Mouse (Mus musculus) liver, embryonic 14.5 days (tissue): Measurements from ENCODE around the gene Wdr34. TPM values are rescaled to one million over a fixed set of nuclear protein-coding genes. Genes with fewer than 3 reads are reported as not detected.
A peak's percentile ranks its signal among the peaks of the same experiment; 100 is the strongest.

Experiments
- ATAC-seq: fragments of 200-750 bp; cut with Nextera tagmentation; 2 replicates; pipeline ENCODE4 v1.8.0; 2017; ENCODE audit warnings: moderate number of reproducible peaks, mild to moderate bottlenecking, moderate library complexity; ENCODE audit not compliant: insufficient read depth
- DNase-seq, 3 experiments: peaks; one replicate each; pipeline ENCODE4 v3.0.0-alpha.2; 2012 to 2013; ENCODE audit warnings: low read depth in 3 of 3, low spot score in 3 of 3
- H3K27ac ChIP-seq: fragments of 300-500 bp; sonication (generic); 2 replicates; pipeline ENCODE4 v1.5.1; 2014; ENCODE audit warnings: moderate library complexity, mild to moderate bottlenecking, control low read depth, inconsistent platforms
- H3K27me3 ChIP-seq: fragments of 300-500 bp; sonication (generic); 2 replicates; pipeline ENCODE4 v1.6.1; 2014; ENCODE audit warnings: mild to moderate bottlenecking, low read length, moderate library complexity; ENCODE audit not compliant: control insufficient read depth, insufficient read depth
- H3K36me3 ChIP-seq: fragments of 300-500 bp; sonication (generic); replicated peaks from 2 replicates; pipeline ENCODE4 v1.6.1; 2014; ENCODE audit warnings: low read depth; ENCODE audit not compliant: control insufficient read depth, insufficient read depth
- H3K4me1 ChIP-seq, 2 experiments: fragments of 200-500 bp in 1 of 2; fragments of 300-500 bp in 1 of 2; sonication (generic) in 1 of 2; replicated peaks; 2 replicates each; pipeline ENCODE4 v1.6.1; 2012 to 2014; ENCODE audit warnings: antibody characterized with exemption in 1 of 2, inconsistent platforms in 1 of 2, low read length in 1 of 2; ENCODE audit not compliant: control insufficient read depth in 2 of 2, insufficient read depth in 2 of 2
- H3K4me2 ChIP-seq: fragments of 300-500 bp; sonication (generic); 2 replicates; pipeline ENCODE4 v1.6.1; 2014; ENCODE audit warnings: low read depth, mild to moderate bottlenecking, control low read depth, moderate library complexity
- H3K4me3 ChIP-seq, 2 experiments: fragments of 200-500 bp in 1 of 2; fragments of 300-500 bp in 1 of 2; sonication (generic) in 1 of 2; 2 replicates each; pipeline ENCODE4 v1.5.1; 2012 to 2014; ENCODE audit warnings: low read depth in 2 of 2, low read length in 2 of 2, mild to moderate bottlenecking in 2 of 2, control low read depth in 1 of 2, inconsistent platforms in 1 of 2, moderate library complexity in 1 of 2; ENCODE audit not compliant: insufficient read depth in 1 of 2
- H3K9ac ChIP-seq: fragments of 300-500 bp; sonication (generic); replicated peaks from 2 replicates; pipeline ENCODE4 v1.6.1; 2014; ENCODE audit warnings: mild to moderate bottlenecking, control low read depth, moderate library complexity
- H3K9me3 ChIP-seq: fragments of 300-500 bp; sonication (generic); 2 replicates; pipeline ENCODE4 v1.6.1; 2016; ENCODE audit warnings: low read length, mixed read lengths; ENCODE audit not compliant: control insufficient read depth
- CTCF ChIP-seq: IDR thresholded peaks from 2 replicates; pipeline ENCODE4 v1.5.1; 2016; ENCODE audit warnings: antibody characterized with exemption, low read depth, control low read depth
- EP300 ChIP-seq: IDR thresholded peaks from 2 replicates; pipeline ENCODE4 v1.6.1; 2016; ENCODE audit warnings: antibody characterized with exemption, low read depth
- WGBS: fragments of 180-500 bp; shearing (Covaris S2); extraction: QIAGEN DNeasy Blood & Tissue Kit; methylation state at CpG from one replicate; pipeline ENCODE4 v1.1.7; 2014; ENCODE audit not compliant: insufficient replicate concordance; 5-methylcytosine and 5-hydroxymethylcytosine counted together
- polyA plus RNA-seq, 2 experiments: library from polyadenylated mRNA; depleted of rRNA in 1 of 2; stranded (reverse) in 1 of 2; unstranded in 1 of 2; fragments of >200 nt; fragmentation: Nextera tagmentation in 1 of 2; extraction: Ambion mirVana in 1 of 2; gene quantifications; 2 replicates each; pipeline versions ENCODE4 v1.2.1 to v1.2.3; 2012 to 2014

Wdr34 gene
- polyA plus RNA-seq, 2 experiments: 5.6 to 6.8 TPM

GRCm38 (mm10) chr2:30048101-30048501, 580 bp downstream of the Wdr34 start:
- 30% methylated on average over 11 of the region's 11 CpGs for WGBS
- H3K4me1 ChIP-seq: peaks cover 11 to 16% of the 10 kb centered on the region in 2 experiments
- peak overlapping the region; percentile 58 for H3K27ac ChIP-seq
- ATAC-seq (no peak), DNase-seq (no peak)
- no peaks in the 10 kb centered on the region for H3K9me3 ChIP-seq
- no peak for TF ChIP-seq EP300
- TF ChIP-seq CTCF: no peak
- peak overlapping the region; percentile 64 to 70 for H3K4me3 ChIP-seq
- peak overlapping the region; percentile 74 for H3K4me2 ChIP-seq
- no peaks in the 10 kb centered on the region for H3K27me3 ChIP-seq
- no peaks in the 10 kb centered on the region for H3K36me3 ChIP-seq
- H3K9ac ChIP-seq: peak overlapping the region; percentile 50

- TF ChIP-seq CTCF (no peak), EP300 (no peak)
- Histone ChIP-seq H3K4me3 (no peak overlapping the region), H3K27me3 (no peaks in the 10 kb centered on the region), H3K27ac (no peak overlapping the region), H3K4me2 (no peak overlapping the region), H3K36me3 (no peaks in the 10 kb centered on the region), H3K9me3 (no peaks in the 10 kb centered on the region), H3K9ac (no peak overlapping the region), H3K4me1 (peaks cover 11 to 18% of the 10 kb centered on the region in 2 experiments)
- 80% methylated on average over 6 of the region's 6 CpGs for WGBS
- ATAC-seq (no peak), DNase-seq (no peak)
These were observed 1.6 kb downstream of the Wdr34 start for GRCm38 (mm10) chr2:30047127-30047526.

DNA sequence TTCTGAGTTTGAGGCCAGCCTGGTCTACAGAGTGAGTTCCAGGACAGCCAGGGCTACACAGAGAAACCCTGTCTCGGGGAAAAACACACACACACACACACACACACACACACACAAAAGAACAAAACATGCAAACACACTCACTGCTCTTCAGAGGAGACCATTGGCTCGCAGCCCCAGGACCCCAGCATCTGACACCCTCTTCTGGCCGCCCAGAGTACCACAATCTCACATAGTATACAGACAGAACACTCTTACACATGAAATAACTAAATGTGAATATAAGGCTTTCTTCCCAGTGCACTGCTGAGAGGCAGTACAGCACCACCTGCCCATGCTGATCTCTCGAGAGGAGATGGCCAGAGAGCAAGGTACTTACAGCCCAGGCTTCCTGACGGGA, 4.1 kb downstream of the Wdr34 start:
- H3K9me3 ChIP-seq: no peaks in the 10 kb centered on the region
- H3K27ac ChIP-seq: no peak overlapping the region
- WGBS: 61% methylated on average over 5 of the region's 5 CpGs
- H3K4me1 ChIP-seq: peaks cover 6 to 11% of the 10 kb centered on the region in 2 experiments
- no peak overlapping the region for H3K4me3 ChIP-seq
- ATAC-seq: no peak
- no peak for DNase-seq
- H3K36me3 ChIP-seq: no peaks in the 10 kb centered on the region
- H3K9ac ChIP-seq: no peak overlapping the region
- H3K27me3 ChIP-seq: no peaks in the 10 kb centered on the region
- no peak overlapping the region for H3K4me2 ChIP-seq
- 0 out of 2 replicates have a peak, but pooled peaks have one; percentile 14 for TF ChIP-seq CTCF
- TF ChIP-seq EP300: no peak

DNA sequence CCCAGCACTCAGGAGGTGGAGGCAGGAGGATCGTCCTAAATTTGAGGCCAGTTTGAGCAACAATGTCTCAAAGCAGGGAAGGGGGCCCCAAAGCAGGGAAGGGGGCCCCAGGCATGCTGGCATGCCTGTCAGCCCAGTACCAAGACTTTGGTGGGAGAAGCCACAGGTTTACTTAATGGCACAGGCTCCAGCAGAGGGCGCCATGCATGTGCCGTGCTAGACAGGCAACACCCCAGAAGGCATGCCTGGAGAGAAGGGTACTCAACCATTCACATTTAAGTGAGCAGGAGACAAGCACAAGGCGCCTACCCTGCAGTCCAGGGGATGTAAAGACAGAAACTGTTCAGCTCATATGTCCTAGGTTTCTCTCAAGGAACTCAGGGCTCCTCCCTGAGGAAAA, 6.2 kb downstream of the Wdr34 start:
- Histone ChIP-seq H3K4me2 (no peak overlapping the region), H3K36me3 (no peaks in the 10 kb centered on the region), H3K9me3 (no peaks in the 10 kb centered on the region), H3K27me3 (no peaks in the 10 kb centered on the region), H3K4me1 (peaks cover 0 to 3% of the 10 kb centered on the region in 2 experiments; a peak in 1 of 4 replicates), H3K4me3 (no peak overlapping the region), H3K9ac (no peak overlapping the region), H3K27ac (no peak overlapping the region)
- peak; percentile 94 for TF ChIP-seq CTCF
- no peak for TF ChIP-seq EP300
- DNase-seq (peak in 2 of 3 experiments; percentile 55 to 59), ATAC-seq (peak; percentile 31; the same call in 1 of the 2 replicates)
- WGBS: 8% methylated on average over 4 of the region's 4 CpGs

DNA sequence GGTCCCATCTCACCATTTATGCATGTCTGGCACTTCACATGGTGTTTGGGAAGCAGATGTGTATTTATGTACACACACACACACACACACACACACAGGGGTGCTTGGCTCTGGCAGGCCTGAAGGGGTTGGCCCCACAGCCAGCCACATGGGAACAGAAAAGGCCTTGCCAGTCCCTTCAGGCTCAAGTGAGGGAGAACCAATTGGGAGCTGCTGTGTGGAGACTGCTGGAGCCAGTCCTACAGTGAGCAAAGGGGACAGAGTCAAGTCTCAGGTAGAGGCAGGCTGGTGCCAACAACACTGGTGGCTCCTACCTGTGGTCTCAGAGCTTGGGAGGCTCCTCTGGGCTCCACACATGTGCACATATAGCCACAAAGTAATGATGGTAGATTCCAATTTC, 9.0 kb downstream of the Wdr34 start:
- Histone ChIP-seq H3K9me3 (no peaks in the 10 kb centered on the region), H3K36me3 (no peaks in the 10 kb centered on the region), H3K4me3 (no peak overlapping the region), H3K4me2 (no peak overlapping the region), H3K9ac (no peak overlapping the region), H3K4me1 (0 out of 4 replicates have a peak, but pooled peaks cover 0 to 2% of the 10 kb centered on the region in 2 experiments), H3K27me3 (no peaks in the 10 kb centered on the region), H3K27ac (no peak overlapping the region)
- DNase-seq (no peak), ATAC-seq (no peak)
- TF ChIP-seq CTCF (no peak), EP300 (no peak)
